Mouse (Mus musculus): ENCODE measurements around the gene Ogt. TPM values are rescaled to one million over a fixed set of nuclear protein-coding genes. Genes with fewer than 3 reads are reported as not detected.

Ogt gene
- polyA plus RNA-seq (2014; fragmentation: Nextera tagmentation; extraction: Ambion mirVana) = 215 and 230 TPM in 2 replicates

DNA sequence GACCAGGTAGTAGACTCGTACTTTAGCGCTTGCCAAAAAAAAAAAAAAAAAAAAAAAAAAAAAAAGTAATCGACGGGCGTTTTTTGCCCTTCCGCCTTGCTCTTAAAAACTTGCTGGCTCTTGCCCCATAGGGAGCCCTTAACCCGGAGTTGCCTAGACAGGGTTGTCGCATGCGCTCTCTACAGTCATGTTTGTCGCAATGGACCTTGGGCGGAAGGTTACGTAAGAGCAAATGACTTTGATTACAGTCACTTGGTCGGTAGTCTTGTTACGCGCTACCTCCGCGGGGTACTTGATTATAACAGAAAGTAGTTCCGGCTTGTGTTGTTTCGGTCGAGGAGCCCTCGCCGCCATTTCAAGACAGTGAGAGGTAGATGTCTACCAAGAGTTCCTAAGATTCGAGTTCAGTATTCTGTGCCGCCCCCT, at the start of gene Ogt:
Ogt (plus strand) TSS at position 320 of the 426 bp plus-strand sequence.
- H3K36me3 ChIP-seq (ENCODE audit: control insufficient read depth, insufficient read depth, low read length) = no peaks in the 10 kb centered on the region; the same call in 1 of the 2 replicates
- H3K27me3 ChIP-seq (ENCODE audit: control insufficient read depth, insufficient read depth, low read length) = no peaks in the 10 kb centered on the region; the same call in 1 of the 2 replicates
- H3K9ac ChIP-seq (ENCODE audit: low read length) = peak within 1 kb of the TSS; percentile 87
- peak within 1 kb of the TSS; percentile 64 for H3K4me3 ChIP-seq (ENCODE audit: low read depth, low read length)
- peak within 1 kb of the TSS; percentile 50 for H3K4me2 ChIP-seq (ENCODE audit: low read depth, low read length, severe bottlenecking)
- ATAC-seq (replicated peaks; ENCODE audit: low FRiP score) (peak; percentile 93), DNase-seq (ENCODE audit: low spot score) (peak; percentile 88)
- H3K9me3 ChIP-seq (ENCODE audit: control insufficient read depth, low read length) = no peaks in the 10 kb centered on the region
- no peaks in the 10 kb centered on the region for H3K4me1 ChIP-seq (replicated peaks; ENCODE audit: control insufficient read depth, insufficient read depth, low read length)
- WGBS = 18% methylated on average over 24 of the region's 24 CpGs
- peak within 1 kb of the TSS; percentile 66 for H3K27ac ChIP-seq (ENCODE audit: low read depth, low read length)

- no peak for ATAC-seq (replicated peaks; ENCODE audit: low FRiP score)
- Histone ChIP-seq H3K4me3 (ENCODE audit: low read depth, low read length) (no peak overlapping the region), H3K36me3 (ENCODE audit: control insufficient read depth, insufficient read depth, low read length) (no peaks in the 10 kb centered on the region), H3K9ac (ENCODE audit: low read length) (no peak overlapping the region), H3K27me3 (ENCODE audit: control insufficient read depth, insufficient read depth, low read length) (no peaks in the 10 kb centered on the region), H3K4me1 (replicated peaks; ENCODE audit: control insufficient read depth, insufficient read depth, low read length) (no peaks in the 10 kb centered on the region), H3K27ac (ENCODE audit: low read depth, low read length) (no peak overlapping the region), H3K4me2 (ENCODE audit: low read depth, low read length, severe bottlenecking) (no peak overlapping the region), H3K9me3 (ENCODE audit: control insufficient read depth, low read length) (no peaks in the 10 kb centered on the region)
- no peak for DNase-seq (ENCODE audit: low spot score)
- 92% methylated on average over 3 of the region's 3 CpGs for WGBS
Measured at GRCm38 (mm10) chrX:101616183-101616582, 23.7 kb upstream of the Ogt start.

DNA sequence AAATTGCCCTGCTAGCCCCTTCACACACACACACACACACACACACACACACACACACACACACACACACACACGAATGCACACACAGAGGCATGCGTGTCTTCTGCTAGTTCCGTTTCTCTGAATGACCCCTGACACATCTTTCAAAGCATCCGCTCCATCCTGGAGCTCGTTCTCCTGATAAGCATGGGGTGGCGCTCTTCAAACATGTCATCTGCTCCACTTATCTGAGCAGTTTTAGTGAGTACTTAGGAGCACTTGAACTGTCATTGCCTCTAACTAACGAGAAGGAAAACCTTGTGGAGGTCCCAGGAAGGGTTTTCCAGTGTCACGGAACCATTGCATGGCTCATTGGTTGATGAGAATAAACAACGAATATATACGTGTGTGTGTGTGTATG, 22.0 kb upstream of the Ogt start:
- Histone ChIP-seq H3K4me2 (ENCODE audit: low read depth, low read length, severe bottlenecking) (no peak overlapping the region), H3K9me3 (ENCODE audit: control insufficient read depth, low read length) (no peaks in the 10 kb centered on the region), H3K27ac (ENCODE audit: low read depth, low read length) (no peak overlapping the region), H3K27me3 (ENCODE audit: control insufficient read depth, insufficient read depth, low read length) (no peaks in the 10 kb centered on the region), H3K4me1 (replicated peaks; ENCODE audit: control insufficient read depth, insufficient read depth, low read length) (no peaks in the 10 kb centered on the region), H3K36me3 (ENCODE audit: control insufficient read depth, insufficient read depth, low read length) (no peaks in the 10 kb centered on the region), H3K4me3 (ENCODE audit: low read depth, low read length) (no peak overlapping the region), H3K9ac (ENCODE audit: low read length) (no peak overlapping the region)
- DNase-seq (ENCODE audit: low spot score) (no peak), ATAC-seq (replicated peaks; ENCODE audit: low FRiP score) (no peak)
- WGBS = 79% methylated on average over 10 of the region's 10 CpGs

DNA sequence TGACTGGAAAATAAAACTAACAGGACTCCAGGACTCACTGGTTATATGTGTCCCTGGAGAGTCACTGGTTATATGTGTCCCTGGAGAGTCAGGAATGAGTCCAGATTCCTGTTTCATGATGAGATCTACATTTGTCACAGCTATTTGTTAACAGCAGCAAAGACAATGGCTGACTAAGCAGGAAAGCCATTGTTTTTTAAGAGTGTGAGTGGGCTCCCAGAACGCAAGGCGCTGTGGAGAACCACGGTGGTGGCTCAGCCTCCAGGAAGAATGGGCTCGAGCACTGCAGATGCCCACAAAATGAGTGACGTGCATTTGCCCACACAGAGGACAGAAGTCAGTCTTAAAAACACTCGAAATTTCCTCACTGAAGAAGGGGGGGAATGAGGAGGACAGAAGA, 19.5 kb upstream of the Ogt start:
- no peaks in the 10 kb centered on the region for H3K4me1 ChIP-seq (replicated peaks; ENCODE audit: control insufficient read depth, insufficient read depth, low read length)
- no peak overlapping the region for H3K4me2 ChIP-seq (ENCODE audit: low read depth, low read length, severe bottlenecking)
- H3K36me3 ChIP-seq (ENCODE audit: control insufficient read depth, insufficient read depth, low read length) = no peaks in the 10 kb centered on the region
- DNase-seq (ENCODE audit: low spot score) (no peak), ATAC-seq (replicated peaks; ENCODE audit: low FRiP score) (no peak)
- H3K9me3 ChIP-seq (ENCODE audit: control insufficient read depth, low read length) = no peaks in the 10 kb centered on the region
- WGBS = 66% methylated on average over 6 of the region's 6 CpGs
- H3K27me3 ChIP-seq (ENCODE audit: control insufficient read depth, insufficient read depth, low read length) = no peaks in the 10 kb centered on the region
- no peak overlapping the region for H3K4me3 ChIP-seq (ENCODE audit: low read depth, low read length)
- H3K27ac ChIP-seq (ENCODE audit: low read depth, low read length) = no peak overlapping the region
- H3K9ac ChIP-seq (ENCODE audit: low read length) = no peak overlapping the region

DNA sequence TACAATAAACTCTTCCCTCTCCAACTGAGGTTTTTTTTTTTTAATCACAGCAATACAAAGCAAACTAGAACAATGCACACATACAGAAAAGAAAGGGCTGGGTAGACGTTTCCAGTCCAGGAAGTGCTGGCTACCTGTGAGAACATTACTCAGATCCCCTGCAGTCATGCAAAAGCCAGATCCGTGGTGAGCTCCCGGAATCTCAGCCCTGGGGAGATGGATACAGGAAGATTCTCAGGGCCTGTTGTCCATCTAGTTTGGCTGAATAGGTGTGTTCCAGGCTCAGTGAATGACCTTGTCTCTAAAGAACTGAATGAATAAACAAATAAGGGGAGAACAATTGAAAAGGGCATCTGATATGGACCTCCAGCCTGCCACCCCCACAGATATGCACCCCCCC, 17.3 kb upstream of the Ogt start:
- ATAC-seq (replicated peaks; ENCODE audit: low FRiP score) (no peak), DNase-seq (ENCODE audit: low spot score) (no peak)
- Histone ChIP-seq H3K9me3 (ENCODE audit: control insufficient read depth, low read length) (no peaks in the 10 kb centered on the region), H3K4me2 (ENCODE audit: low read depth, low read length, severe bottlenecking) (no peak overlapping the region), H3K27ac (ENCODE audit: low read depth, low read length) (no peak overlapping the region), H3K9ac (ENCODE audit: low read length) (no peak overlapping the region), H3K4me3 (ENCODE audit: low read depth, low read length) (no peak overlapping the region), H3K27me3 (ENCODE audit: control insufficient read depth, insufficient read depth, low read length) (no peaks in the 10 kb centered on the region), H3K4me1 (replicated peaks; ENCODE audit: control insufficient read depth, insufficient read depth, low read length) (no peaks in the 10 kb centered on the region), H3K36me3 (ENCODE audit: control insufficient read depth, insufficient read depth, low read length) (no peaks in the 10 kb centered on the region)
- 55% methylated on average over 3 of the region's 3 CpGs for WGBS

DNA sequence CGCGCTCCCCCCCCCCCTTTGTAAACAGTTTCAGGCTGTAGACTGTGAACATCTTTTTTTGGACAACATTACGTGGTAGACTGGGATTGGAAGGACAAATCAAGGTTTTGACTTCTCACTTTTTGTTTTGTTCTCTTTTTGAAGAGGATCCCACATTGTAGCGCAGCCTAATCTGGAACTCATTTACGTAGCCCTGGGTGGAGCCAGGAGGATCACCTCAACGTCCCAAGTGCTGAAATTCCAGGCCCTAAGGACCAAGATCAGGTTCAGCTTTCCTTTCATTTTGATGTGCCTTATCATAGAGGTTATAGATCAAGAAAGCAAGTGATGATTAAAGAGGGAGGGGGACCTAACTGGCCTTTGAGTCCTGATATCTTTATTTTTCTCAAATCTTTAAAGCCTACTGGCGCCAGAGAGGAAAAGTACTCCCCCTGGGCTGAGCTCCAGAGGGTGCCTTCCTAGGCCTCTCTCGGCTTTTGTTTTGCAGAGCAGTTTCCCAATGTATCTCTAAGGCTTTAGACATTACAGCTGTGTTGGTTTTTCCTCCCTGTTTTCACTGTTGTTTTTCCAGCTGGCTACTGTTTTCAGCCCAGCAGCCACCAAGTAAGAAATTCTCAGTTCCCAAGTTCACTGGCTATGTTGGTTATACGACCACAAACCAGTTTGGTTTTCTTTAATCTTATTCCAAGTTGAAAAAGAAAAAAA, 2.9 kb upstream of the Ogt start:
- Histone ChIP-seq H3K36me3 (ENCODE audit: control insufficient read depth, insufficient read depth, low read length) (no peaks in the 10 kb centered on the region), H3K27me3 (ENCODE audit: control insufficient read depth, insufficient read depth, low read length) (no peaks in the 10 kb centered on the region; the same call in 1 of the 2 replicates), H3K27ac (ENCODE audit: low read depth, low read length) (no peak overlapping the region), H3K4me3 (ENCODE audit: low read depth, low read length) (no peak overlapping the region), H3K4me1 (replicated peaks; ENCODE audit: control insufficient read depth, insufficient read depth, low read length) (no peaks in the 10 kb centered on the region), H3K4me2 (ENCODE audit: low read depth, low read length, severe bottlenecking) (no peak overlapping the region), H3K9me3 (ENCODE audit: control insufficient read depth, low read length) (no peaks in the 10 kb centered on the region), H3K9ac (ENCODE audit: low read length) (no peak overlapping the region)
- WGBS = 30% methylated on average over 7 of the region's 9 CpGs
- no peak for DNase-seq (ENCODE audit: low spot score)
- no peak for ATAC-seq (replicated peaks; ENCODE audit: low FRiP score)

DNA sequence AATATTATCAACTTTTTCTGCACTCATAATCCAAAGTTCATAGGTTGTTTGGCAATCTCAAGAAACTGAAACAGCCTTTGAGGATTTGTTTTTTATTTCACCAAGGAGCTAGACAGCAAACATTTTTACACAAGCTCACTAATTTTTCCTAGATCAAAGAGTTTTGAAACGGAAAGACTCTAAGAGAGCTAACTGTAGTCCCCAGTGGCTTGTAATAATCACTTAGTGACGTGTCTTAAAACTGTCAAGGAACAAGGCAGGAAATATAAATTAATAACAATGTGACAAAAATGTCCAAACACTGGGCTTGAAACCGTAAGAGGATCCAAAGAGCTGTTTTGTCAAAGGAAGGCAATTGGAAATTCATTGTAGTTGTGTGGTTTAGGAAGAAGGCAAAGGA, 1.0 kb upstream of the Ogt start:
- Histone ChIP-seq H3K27me3 (ENCODE audit: control insufficient read depth, insufficient read depth, low read length) (no peaks in the 10 kb centered on the region; the same call in 1 of the 2 replicates), H3K4me2 (ENCODE audit: low read depth, low read length, severe bottlenecking) (peak overlapping the region; percentile 50), H3K4me1 (replicated peaks; ENCODE audit: control insufficient read depth, insufficient read depth, low read length) (no peaks in the 10 kb centered on the region), H3K9ac (ENCODE audit: low read length) (no peak overlapping the region), H3K27ac (ENCODE audit: low read depth, low read length) (no peak overlapping the region), H3K36me3 (ENCODE audit: control insufficient read depth, insufficient read depth, low read length) (no peaks in the 10 kb centered on the region; the same call in 1 of the 2 replicates), H3K4me3 (ENCODE audit: low read depth, low read length) (no peak overlapping the region), H3K9me3 (ENCODE audit: control insufficient read depth, low read length) (no peaks in the 10 kb centered on the region)
- ATAC-seq (replicated peaks; ENCODE audit: low FRiP score) (no peak), DNase-seq (ENCODE audit: low spot score) (no peak)
- 27% methylated on average over 3 of the region's 3 CpGs for WGBS

DNA sequence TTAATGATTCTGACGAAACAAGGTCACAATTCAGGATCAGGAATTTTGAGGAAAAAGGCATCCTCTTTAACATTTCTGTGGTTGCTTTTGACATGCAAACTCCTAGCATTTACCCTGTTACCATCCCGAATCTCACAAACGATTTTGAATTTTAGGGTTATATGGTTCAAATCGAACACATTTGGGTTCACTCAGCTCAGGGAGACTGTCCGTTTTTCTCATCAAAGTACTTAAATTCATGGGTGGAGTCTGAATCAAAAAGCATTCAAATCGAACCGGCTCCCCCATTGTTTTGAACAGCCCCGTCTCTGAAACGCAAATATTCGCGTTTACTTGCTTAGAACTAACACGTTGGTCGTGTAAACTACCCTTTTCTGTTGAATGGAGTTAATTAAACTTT, 554 bp upstream of the Ogt start:
- Histone ChIP-seq H3K9me3 (ENCODE audit: control insufficient read depth, low read length) (no peaks in the 10 kb centered on the region), H3K9ac (ENCODE audit: low read length) (peak overlapping the region; percentile 45), H3K4me2 (ENCODE audit: low read depth, low read length, severe bottlenecking) (peak overlapping the region; percentile 50), H3K4me1 (replicated peaks; ENCODE audit: control insufficient read depth, insufficient read depth, low read length) (no peaks in the 10 kb centered on the region), H3K27ac (ENCODE audit: low read depth, low read length) (no peak overlapping the region), H3K27me3 (ENCODE audit: control insufficient read depth, insufficient read depth, low read length) (no peaks in the 10 kb centered on the region; the same call in 1 of the 2 replicates), H3K36me3 (ENCODE audit: control insufficient read depth, insufficient read depth, low read length) (no peaks in the 10 kb centered on the region; the same call in 1 of the 2 replicates), H3K4me3 (ENCODE audit: low read depth, low read length) (peak overlapping the region; percentile 64)
- DNase-seq (ENCODE audit: low spot score) (no peak), ATAC-seq (replicated peaks; ENCODE audit: low FRiP score) (no peak)
- 17% methylated on average over 13 of the region's 13 CpGs for WGBS
